Mouse (Mus musculus) heart, adult 11 months (tissue): ENCODE measurements at regions not wholly inside any gene's neighbourhood (a gene's known extent, or its start where the extent isn't known, plus 50 kb on each side); places are given as distances from the start of the nearest gene placed in this dataset.

Experiments
- DNase-seq: peaks from one replicate; pipeline ENCODE4 v3.0.0; 2022

GRCm38 (mm10) chr19:19421706-19422105, 310.7 kb upstream of the Rorb start:
- peak; percentile 36 for DNase-seq
